Mouse (Mus musculus): ENCODE results near the gene Nav2. TPM values are rescaled to one million over a fixed set of nuclear protein-coding genes. Genes with fewer than 3 reads are reported as not detected.

Gene Nav2
- total and polyA plus RNA-seq, 3 experiments, result 20.4 to 49.9 (median 34.4) TPM

DNA sequence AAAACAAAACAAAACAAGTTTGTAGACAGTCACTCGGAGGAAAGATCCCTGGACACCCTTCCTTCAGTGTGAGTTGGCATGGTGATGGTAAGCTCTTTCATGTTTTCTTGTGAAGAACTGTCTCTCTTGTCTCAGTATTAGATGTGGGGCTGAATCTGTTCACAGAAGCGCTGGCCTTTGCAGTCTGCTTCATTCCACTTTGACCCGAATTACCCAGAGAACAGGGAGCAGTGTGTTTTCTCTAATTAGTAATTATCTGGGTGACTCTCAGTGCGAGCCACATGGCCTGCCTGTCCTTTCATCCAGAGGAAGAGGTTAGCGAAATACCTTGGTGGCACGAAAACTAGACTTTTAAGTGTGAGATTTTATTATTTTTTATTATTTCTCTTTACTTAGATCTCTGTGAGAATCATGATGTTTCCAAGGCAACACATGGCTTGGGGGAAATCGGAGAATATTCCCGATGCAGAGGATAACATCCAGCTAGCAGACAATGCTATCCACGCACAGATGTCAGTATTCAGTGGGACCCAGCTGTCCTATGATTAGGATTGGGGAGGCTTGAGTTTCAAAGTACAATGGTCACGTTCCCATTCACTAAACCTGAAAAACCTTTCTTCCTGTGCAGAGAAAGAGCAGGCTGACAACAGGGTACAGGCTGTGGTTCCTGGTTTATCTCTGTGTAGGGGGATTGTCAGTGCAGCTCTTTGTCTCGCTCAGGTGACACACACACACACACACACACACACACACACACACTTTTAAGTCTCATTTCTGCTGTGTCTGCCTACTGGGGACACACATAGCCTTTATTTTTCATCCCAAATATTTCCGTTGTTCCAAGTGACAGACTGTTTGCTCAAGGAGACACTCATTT, 6.4 kb downstream of the Nav2 start:
- H3K27ac ChIP-seq, result no peak overlapping the region
- no peak overlapping the region for H3K4me3 ChIP-seq
- H3K79me2 ChIP-seq (replicated peaks; ENCODE audit: control insufficient read depth, insufficient read depth, low read length), result no peaks in the 10 kb centered on the region
- TF ChIP-seq EP300 (IDR thresholded peaks at IDR 0.05; ENCODE audit: insufficient read depth, low read depth, low read length) (no peak), CTCF (IDR thresholded peaks at IDR 0.05) (no peak)
- DNase-seq, result no peak
- no peaks in the 10 kb centered on the region for H3K36me3 ChIP-seq (ENCODE audit: control insufficient read depth, insufficient read depth, low read length)
- WGBS, result 79% methylated on average over 12 of the region's 12 CpGs
- H3K27me3 ChIP-seq (ENCODE audit: control insufficient read depth, insufficient read depth, low read length), result no peaks in the 10 kb centered on the region
- no peaks in the 10 kb centered on the region; the same call in 1 of the 2 replicates for H3K4me1 ChIP-seq (ENCODE audit: control insufficient read depth, insufficient read depth, low read length)
- no peak overlapping the region for H3K9ac ChIP-seq (ENCODE audit: low read depth, low read length)
- intact Hi-C loops (cut with DNase I), result no loop called here

GRCm38 (mm10) chr7:48917463-48917862, 8.9 kb downstream of the Nav2 start:
- no peaks in the 10 kb centered on the region for H3K36me3 ChIP-seq (ENCODE audit: control insufficient read depth, insufficient read depth, low read length)
- no peak for DNase-seq
- no peak overlapping the region for H3K4me3 ChIP-seq
- TF ChIP-seq EP300 (IDR thresholded peaks at IDR 0.05; ENCODE audit: insufficient read depth, low read depth, low read length) (no peak), CTCF (IDR thresholded peaks at IDR 0.05) (no peak), POLR2A (IDR thresholded peaks at IDR 0.05; ENCODE audit: insufficient read depth, low read depth, low read length) (no peak)
- intact Hi-C loops (cut with DNase I), result no loop called here
- no peaks in the 10 kb centered on the region; the same call in 1 of the 2 replicates for H3K4me1 ChIP-seq (ENCODE audit: control insufficient read depth, insufficient read depth, low read length)
- H3K27me3 ChIP-seq (ENCODE audit: control insufficient read depth, insufficient read depth, low read length), result no peaks in the 10 kb centered on the region
- H3K27ac ChIP-seq, result no peak overlapping the region
- no peaks in the 10 kb centered on the region for H3K79me2 ChIP-seq (replicated peaks; ENCODE audit: control insufficient read depth, insufficient read depth, low read length)
- 22% methylated on average over 5 of the region's 5 CpGs for WGBS
- no peak overlapping the region for H3K9ac ChIP-seq (ENCODE audit: low read depth, low read length)

- 55% methylated on average over 5 of the region's 5 CpGs for WGBS
- no peak overlapping the region for H3K9ac ChIP-seq (ENCODE audit: low read depth, low read length)
- no peaks in the 10 kb centered on the region for H3K79me2 ChIP-seq (replicated peaks; ENCODE audit: control insufficient read depth, insufficient read depth, low read length)
- TF ChIP-seq CTCF (IDR thresholded peaks at IDR 0.05) (no peak), POLR2A (IDR thresholded peaks at IDR 0.05; ENCODE audit: insufficient read depth, low read depth, low read length) (no peak), EP300 (IDR thresholded peaks at IDR 0.05; ENCODE audit: insufficient read depth, low read depth, low read length) (no peak)
- H3K27ac ChIP-seq, result no peak overlapping the region
- no peak overlapping the region for H3K4me3 ChIP-seq
- no peaks in the 10 kb centered on the region for H3K36me3 ChIP-seq (ENCODE audit: control insufficient read depth, insufficient read depth, low read length)
- no peaks in the 10 kb centered on the region; the same call in 1 of the 2 replicates for H3K4me1 ChIP-seq (ENCODE audit: control insufficient read depth, insufficient read depth, low read length)
- DNase-seq, result no peak
- H3K27me3 ChIP-seq (ENCODE audit: control insufficient read depth, insufficient read depth, low read length), result no peaks in the 10 kb centered on the region
- intact Hi-C loops (cut with DNase I), result no loop called here
Measured at GRCm38 (mm10) chr7:48917988-48918387, 9.5 kb downstream of the Nav2 start.

DNA sequence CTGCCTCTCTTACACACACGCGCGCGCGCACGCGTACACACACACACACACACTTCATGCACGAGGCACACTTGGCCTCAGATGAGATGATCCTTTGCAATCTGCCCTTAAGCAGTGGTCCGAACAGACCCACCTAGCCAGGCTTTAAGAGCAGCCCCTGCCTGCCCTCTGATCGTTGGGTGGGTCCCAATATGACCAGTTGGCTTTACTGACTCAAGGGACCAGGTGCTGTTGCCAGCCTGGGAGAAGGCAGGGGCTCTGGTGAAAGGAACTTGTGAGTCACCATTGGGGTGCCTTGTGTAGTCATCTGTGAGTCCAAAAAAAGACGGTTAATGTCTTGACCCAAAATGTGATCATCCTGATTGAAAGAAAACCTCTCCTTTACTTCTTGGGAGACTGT, 9.9 kb downstream of the Nav2 start:
- no peak for TF ChIP-seq CTCF (IDR thresholded peaks at IDR 0.05)
- no peak for TF ChIP-seq POLR2A (IDR thresholded peaks at IDR 0.05; ENCODE audit: insufficient read depth, low read depth, low read length)
- TF ChIP-seq EP300 (IDR thresholded peaks at IDR 0.05; ENCODE audit: insufficient read depth, low read depth, low read length), result no peak
- intact Hi-C loops (cut with DNase I), result no loop called here

DNA sequence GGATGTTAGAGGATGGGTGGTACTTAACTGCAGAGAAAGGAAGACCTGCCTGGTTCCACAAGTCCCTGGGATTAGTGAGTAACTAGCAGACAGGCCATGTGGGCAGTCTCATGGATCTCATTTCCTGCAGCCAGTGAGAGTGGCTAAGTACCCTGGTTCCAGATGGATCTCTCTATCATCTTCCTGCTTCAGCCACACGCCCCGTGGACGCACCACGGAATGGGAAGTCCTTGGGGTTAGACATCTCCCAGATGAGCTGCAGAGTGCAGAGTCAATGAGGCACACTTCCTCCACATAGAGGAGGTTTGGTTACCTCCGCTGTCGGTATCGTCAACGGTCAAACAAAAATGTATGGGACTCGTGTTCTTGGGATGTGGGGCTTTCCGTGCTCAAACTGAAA, 15.1 kb downstream of the Nav2 start:
- no peak overlapping the region for H3K27ac ChIP-seq
- H3K9ac ChIP-seq (ENCODE audit: low read depth, low read length), result no peak overlapping the region
- no peaks in the 10 kb centered on the region; the same call in 1 of the 2 replicates for H3K36me3 ChIP-seq (ENCODE audit: control insufficient read depth, insufficient read depth, low read length)
- 56% methylated on average over 10 of the region's 10 CpGs for WGBS
- H3K4me3 ChIP-seq, result no peak overlapping the region
- DNase-seq, result no peak
- TF ChIP-seq CTCF (IDR thresholded peaks at IDR 0.05) (no peak), POLR2A (IDR thresholded peaks at IDR 0.05; ENCODE audit: insufficient read depth, low read depth, low read length) (no peak), EP300 (IDR thresholded peaks at IDR 0.05; ENCODE audit: insufficient read depth, low read depth, low read length) (no peak)
- no peaks in the 10 kb centered on the region for H3K27me3 ChIP-seq (ENCODE audit: control insufficient read depth, insufficient read depth, low read length)
- H3K4me1 ChIP-seq (ENCODE audit: control insufficient read depth, insufficient read depth, low read length), result peaks cover 1% of the 10 kb centered on the region; the same call in 1 of the 2 replicates
- H3K79me2 ChIP-seq (replicated peaks; ENCODE audit: control insufficient read depth, insufficient read depth, low read length), result no peaks in the 10 kb centered on the region
- intact Hi-C loops (cut with DNase I), result no loop called here

More for the DNA sequence above, 9.9 kb downstream of the Nav2 start:
- DNase-seq, result no peak
- no peak overlapping the region for H3K9ac ChIP-seq (ENCODE audit: low read depth, low read length)
- H3K27me3 ChIP-seq (ENCODE audit: control insufficient read depth, insufficient read depth, low read length), result no peaks in the 10 kb centered on the region
- no peak overlapping the region for H3K27ac ChIP-seq
- no peaks in the 10 kb centered on the region for H3K36me3 ChIP-seq (ENCODE audit: control insufficient read depth, insufficient read depth, low read length)
- H3K4me1 ChIP-seq (ENCODE audit: control insufficient read depth, insufficient read depth, low read length), result no peaks in the 10 kb centered on the region; the same call in 1 of the 2 replicates
- no peak overlapping the region for H3K4me3 ChIP-seq
- WGBS, result 69% methylated on average over 11 of the region's 11 CpGs
- H3K79me2 ChIP-seq (replicated peaks; ENCODE audit: control insufficient read depth, insufficient read depth, low read length), result no peaks in the 10 kb centered on the region

DNA sequence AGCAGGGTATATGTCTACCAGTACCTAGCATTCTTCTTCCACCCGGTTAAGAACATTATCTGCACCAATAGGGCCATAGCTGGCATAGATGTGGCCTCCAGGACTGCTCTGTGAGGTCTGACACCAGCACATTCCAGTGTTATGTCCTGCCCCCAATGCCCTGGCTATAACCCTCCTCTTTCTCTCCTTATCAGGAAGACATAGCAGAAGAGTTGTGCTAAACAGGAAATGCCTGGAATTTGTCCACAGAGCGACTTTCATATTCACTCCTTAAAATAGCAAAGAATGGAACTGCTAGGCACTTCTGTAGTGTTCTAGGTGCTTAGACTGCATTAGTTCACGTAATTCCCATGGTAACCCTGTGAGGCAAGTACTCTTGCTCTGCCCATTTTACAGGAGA, 16.7 kb downstream of the Nav2 start:
- TF ChIP-seq CTCF (IDR thresholded peaks at IDR 0.05) (no peak), EP300 (IDR thresholded peaks at IDR 0.05; ENCODE audit: insufficient read depth, low read depth, low read length) (no peak), POLR2A (IDR thresholded peaks at IDR 0.05; ENCODE audit: insufficient read depth, low read depth, low read length) (no peak)
- intact Hi-C loops (cut with DNase I), result loop anchor here (5.0 kb wide), 1 partner anchor 142 kb away; no protein-coding TSS in a partner anchor
- H3K27me3 ChIP-seq (ENCODE audit: control insufficient read depth, insufficient read depth, low read length), result no peaks in the 10 kb centered on the region
- peaks cover 1% of the 10 kb centered on the region; the same call in 1 of the 2 replicates for H3K4me1 ChIP-seq (ENCODE audit: control insufficient read depth, insufficient read depth, low read length)
- no peaks in the 10 kb centered on the region; the same call in 1 of the 2 replicates for H3K36me3 ChIP-seq (ENCODE audit: control insufficient read depth, insufficient read depth, low read length)
- H3K79me2 ChIP-seq (replicated peaks; ENCODE audit: control insufficient read depth, insufficient read depth, low read length), result no peaks in the 10 kb centered on the region
- no peak for DNase-seq
- WGBS, result 21% methylated on average over 3 of the region's 3 CpGs
- no peak overlapping the region for H3K4me3 ChIP-seq
- H3K27ac ChIP-seq, result no peak overlapping the region
- H3K9ac ChIP-seq (ENCODE audit: low read depth, low read length), result no peak overlapping the region

All from heart, adult 2 months (tissue).